Mouse (Mus musculus) left cerebral cortex, postnatal 4 days (tissue): ENCODE results near the gene Arhgap8. TPM values are rescaled to one million over a fixed set of nuclear protein-coding genes. Genes with fewer than 3 reads are reported as not detected.
A peak's percentile ranks its signal among the peaks of the same experiment; 100 is the strongest.
"Not testable (repeated sequence)": the region's sequence is repeated elsewhere in the genome, so short reads cannot be mapped to it uniquely, and the experiment has no call there.

ENCODE experiments used
- DNase-seq: peaks from one replicate; pipeline ENCODE4 v3.0.0-alpha.2; 2022
- intact Hi-C: fragments of 180-260 bp; cut with DNase I; formaldehyde crosslinking; loops from one replicate; pipeline ENCODE4 v1.15.1; 2025
- total RNA-seq, 2 experiments: library from RNA; stranded (reverse); gene quantifications; 2 replicates each; pipeline ENCODE4 v1.2.3; 2021

The Arhgap8 gene
- total RNA-seq, 2 experiments from 2014 or later: 0.26 to 0.56 TPM

DNA sequence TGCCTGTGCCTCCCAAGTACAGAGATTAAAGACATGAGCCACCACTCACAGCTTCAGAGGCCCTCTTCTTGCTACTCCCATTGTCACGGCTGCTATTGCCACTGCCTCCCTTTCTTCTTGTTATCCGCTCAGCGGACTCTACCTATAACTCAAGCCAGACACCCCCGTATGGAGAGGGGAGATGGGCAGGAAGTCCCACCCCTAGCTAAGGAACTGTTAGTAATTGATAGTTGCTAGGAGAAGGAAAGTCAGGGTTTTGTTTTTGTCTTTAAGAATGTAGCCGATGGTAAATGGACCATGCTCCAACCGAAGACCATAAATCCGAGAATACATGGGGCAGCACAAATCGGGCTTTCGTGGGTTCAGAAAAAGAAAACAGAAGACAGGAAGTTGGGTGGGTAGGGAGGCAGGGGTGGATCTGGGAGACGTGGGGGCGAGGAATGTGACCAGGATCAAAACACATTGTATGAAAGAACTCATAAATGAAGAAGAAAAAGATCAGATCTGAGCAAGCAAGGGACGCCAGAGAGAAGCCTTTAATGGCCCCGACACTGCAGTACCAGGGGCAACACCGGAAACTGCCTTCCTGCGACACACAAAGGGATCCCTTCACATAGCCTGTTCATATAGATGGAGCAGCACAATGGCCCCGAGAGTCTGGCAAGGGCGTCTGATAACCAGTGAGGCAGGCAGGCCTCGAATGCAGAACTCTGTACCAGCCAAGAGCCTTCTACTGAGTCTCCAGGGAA lies 12.0 kb downstream of the Arhgap8 start:
- intact Hi-C loops: no loop called here
- DNase-seq: no peak

DNA sequence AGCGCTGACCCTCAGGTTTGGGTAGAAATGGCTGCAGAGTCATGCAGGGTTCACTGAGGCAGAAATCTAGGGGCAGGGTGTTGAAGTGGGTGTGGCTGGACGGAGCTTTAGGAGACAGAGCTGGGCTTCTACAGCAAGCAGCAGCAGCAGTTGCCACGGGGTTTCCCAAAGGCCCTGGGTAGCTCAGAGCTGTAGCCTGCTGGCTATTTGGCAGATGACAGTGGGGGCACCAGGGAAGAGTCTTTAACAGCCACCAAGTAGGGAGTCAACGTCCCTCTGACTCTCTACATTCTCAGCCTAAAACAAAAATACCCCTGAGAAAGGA lies 12.5 kb downstream of the Arhgap8 start:
- intact Hi-C loops: no loop called here
- peak; percentile 32 for DNase-seq

DNA sequence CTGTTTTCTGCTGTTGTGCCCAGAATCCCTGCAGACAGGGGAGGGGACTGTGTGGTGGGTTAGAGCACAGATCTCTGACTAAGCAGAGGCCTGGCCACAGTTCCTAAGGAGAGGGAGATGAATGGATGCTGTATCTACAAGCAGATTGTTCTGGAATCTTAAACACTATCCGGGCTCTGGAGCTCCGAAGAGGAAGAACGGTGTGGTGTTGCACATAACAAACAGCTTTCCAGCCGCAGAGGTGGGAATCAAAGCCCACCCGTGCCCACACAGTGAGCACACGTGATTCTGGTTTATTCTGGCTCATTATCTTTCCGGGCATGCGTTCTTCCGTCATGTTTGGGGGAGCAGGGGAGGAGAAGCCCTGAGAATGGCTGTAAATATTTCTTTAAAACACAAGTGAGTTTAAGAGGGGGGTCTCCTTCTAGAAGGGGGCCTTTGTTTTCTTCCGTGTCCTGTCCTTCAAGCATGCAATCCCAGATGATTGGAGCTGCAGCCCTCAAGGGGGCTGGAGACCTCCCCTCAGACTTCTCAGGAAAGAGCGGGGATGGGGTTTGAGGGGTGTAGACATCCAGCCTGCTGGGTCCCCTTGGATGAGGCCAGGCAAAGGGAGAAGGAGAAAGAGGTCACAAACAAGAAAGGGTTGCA lies 16.6 kb downstream of the Arhgap8 start:
- DNase-seq: no peak
- intact Hi-C loops: no loop called here

DNA sequence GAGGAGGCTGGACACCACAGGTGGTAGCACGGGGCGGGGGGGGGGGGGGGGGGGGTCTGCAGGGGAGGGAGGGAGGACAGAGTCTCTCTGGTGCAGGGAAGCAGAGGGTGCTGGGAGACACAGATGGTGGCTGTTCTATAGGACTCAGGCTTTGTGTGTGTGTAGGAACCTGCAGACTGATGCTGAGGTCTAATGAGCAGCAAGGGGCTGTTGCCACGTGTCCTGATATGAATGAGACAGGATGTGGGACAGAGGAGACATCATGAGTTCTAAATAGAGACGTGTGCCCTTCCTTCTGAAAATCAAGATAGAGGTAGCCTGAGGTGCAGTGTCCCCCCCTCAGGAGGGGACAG lies 17.1 kb downstream of the Arhgap8 start:
- intact Hi-C loops: no loop called here
- DNase-seq: no peak

DNA sequence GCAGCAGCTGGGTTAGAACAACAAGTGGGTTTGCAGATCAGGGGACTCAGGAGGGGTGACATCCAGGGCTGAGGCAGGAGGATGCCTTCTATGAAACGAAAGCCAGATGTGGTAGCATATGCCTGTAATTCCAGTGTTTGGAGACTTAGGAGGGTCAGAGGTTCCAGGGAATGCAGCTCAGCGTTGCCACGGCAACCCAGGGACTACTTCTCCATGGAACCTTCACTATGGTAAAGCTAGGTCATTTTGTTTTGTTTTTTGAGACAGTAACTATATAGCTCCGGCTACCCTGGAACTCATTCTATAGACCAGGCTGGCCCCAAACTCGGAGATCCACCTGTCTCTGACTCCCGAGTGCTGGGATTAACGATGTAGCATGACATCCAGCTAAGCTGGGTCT lies 18.4 kb downstream of the Arhgap8 start:
- DNase-seq: no peak

DNA sequence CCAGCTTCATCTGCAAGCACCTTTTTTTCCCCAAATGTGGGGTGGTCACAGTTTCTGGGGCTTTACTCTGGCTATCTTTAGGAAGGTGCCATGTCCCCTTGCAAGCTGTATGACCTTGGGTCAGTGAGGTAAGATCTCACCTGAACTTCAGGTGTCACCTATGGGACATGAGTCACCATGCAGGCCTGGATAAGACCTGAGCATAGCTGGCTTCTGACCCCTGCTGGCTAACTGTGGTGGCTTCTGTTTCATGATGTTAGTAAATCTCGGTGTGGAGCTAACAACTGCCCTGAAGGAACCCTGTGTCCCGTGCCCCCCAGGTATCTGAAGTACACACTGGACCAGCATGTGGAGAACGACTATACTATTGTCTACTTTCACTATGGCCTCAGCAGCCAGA lies 21.7 kb downstream of the Arhgap8 start:
- DNase-seq: no peak
- intact Hi-C loops: no loop called here

More for the DNA sequence above, 18.4 kb downstream of the Arhgap8 start:
- intact Hi-C loops: no loop called here

DNA sequence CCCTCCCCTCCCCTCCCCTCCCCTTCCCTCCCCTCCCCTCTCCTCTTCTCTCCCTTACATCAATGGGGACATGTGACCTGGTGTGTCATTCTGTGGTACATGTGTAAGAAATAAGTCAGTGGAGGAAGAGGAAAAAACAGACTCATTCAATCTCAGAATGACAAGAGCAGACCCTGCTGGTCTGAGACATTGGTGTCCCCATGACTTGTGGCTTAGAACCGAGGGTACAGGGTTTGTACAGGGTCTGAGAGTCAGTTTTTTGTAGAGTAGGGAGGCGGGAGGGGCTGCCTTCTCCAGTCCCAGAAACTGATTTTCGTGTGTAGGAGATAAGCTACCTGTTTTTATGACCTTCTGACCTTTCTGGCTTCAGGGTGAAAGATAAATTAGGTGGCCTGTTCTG lies 23.5 kb downstream of the Arhgap8 start:
- DNase-seq: no peak
- intact Hi-C loops: no loop called here

DNA sequence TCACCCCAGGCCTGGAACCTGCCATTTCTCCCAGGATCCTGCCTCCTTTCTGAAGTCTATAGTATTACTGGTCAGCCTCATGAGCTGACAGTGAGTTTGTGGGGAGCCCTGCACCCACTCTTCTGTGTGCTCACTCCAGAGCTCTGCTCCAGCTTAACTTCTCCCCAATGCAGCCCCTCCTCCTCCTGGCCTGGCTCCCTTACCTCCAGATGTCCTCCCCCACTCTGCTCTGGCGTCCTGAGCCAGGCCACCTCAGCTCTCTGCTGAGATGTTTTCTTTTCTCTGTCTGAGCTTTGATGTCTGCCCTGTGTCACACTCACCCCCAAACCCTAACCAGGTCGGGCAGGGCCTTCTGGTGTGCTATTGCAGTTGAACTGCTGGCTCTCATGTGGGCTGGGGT lies 24.5 kb downstream of the Arhgap8 start:
- intact Hi-C loops: no loop called here
- DNase-seq: no peak

DNA sequence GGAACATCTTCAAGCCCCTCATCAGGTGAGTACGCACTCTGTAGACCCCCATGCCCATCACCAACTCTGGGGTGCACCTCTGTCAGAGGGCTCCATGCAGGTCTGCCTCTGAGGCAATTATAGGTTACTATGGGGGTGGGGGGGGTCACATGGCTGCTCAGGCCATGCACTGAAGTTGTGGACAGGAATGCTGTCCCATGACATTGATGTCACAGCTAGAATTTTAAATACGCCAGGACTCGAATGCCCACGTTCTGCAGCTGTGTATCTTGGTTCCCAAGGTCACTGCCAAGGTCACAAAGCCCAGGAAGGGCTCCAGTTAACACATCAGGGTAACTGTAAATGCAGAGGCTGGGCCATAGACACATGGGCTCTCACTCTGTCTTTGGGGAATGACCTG lies 26.0 kb downstream of the Arhgap8 start:
- no peak for DNase-seq
- intact Hi-C loops: no loop called here

DNA sequence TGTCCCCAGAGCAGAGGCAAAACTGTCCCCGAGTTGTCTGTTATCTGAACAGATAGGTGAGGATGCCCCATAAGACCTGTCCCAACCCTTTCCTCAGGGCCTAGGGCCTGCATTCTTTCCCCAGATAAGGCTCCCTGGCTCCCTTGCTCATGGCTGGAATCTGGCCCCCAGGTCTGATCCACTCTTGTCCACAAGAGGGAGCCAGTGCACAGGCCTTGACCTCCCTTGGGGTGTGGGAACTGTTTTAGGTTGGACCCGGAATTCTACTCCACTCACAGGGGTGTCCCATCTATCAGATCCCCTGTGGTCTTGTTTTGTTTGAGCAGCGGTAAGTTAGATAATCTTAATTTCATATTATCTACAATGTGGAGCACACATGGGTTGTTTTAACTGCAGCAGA lies 35.1 kb downstream of the Arhgap8 start:
- intact Hi-C loops: loop anchor here (5.0 kb wide), 1 partner anchor 167 kb away; the partner anchor contains the start of genes Gm29666 and Nup50

DNA sequence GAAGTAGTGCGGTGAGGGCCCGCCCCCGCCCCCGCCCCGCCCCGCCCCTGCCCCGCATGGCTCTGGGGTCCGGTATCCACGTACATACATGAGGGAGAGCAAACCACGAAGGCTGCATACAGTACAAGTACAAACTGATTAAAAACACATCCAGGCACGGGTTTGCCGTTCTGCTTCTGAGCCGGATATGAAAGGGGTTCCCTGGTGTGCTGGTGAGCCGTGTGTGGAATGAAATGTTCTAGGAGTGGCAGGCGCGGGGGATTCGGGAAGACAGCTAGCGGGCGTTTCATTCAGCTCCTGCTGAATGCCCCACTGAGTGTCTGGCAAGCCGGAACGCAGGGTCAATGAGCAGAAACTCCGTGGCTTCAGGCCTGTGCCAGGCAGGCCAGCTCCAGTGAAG lies 36.6 kb downstream of the Arhgap8 start:
- DNase-seq: peak; percentile 69
- intact Hi-C loops: loop anchor here (5.0 kb wide), 1 partner anchor 166 kb away; the partner anchor contains the start of genes Gm29666 and Nup50

More for the DNA sequence above, 35.1 kb downstream of the Arhgap8 start:
- DNase-seq: peak; percentile 77

DNA sequence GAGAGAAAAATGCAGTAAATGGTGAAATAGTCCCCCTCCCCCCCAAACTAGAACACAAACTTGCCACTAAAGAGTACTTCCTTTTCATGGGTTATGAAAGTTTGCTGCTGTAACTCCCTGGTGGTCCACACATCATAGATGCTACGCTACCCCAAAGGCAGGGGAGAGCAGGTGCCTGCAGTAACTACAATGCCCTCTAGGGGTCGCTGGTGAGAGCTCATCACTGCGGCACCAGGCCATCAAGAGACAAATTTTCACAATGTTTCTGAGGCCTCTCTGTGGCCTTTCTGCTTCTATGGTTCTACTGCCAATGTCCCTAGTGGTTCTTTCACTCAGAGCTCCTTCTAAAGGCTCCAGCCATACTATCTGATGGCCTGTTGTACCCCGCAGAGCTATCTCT lies 38.6 kb downstream of the Arhgap8 start:
- DNase-seq: peak; percentile 73
- intact Hi-C loops: loop anchor here (5.0 kb wide), 1 partner anchor 164 kb away; the partner anchor contains the start of genes Gm29666 and Nup50

DNA sequence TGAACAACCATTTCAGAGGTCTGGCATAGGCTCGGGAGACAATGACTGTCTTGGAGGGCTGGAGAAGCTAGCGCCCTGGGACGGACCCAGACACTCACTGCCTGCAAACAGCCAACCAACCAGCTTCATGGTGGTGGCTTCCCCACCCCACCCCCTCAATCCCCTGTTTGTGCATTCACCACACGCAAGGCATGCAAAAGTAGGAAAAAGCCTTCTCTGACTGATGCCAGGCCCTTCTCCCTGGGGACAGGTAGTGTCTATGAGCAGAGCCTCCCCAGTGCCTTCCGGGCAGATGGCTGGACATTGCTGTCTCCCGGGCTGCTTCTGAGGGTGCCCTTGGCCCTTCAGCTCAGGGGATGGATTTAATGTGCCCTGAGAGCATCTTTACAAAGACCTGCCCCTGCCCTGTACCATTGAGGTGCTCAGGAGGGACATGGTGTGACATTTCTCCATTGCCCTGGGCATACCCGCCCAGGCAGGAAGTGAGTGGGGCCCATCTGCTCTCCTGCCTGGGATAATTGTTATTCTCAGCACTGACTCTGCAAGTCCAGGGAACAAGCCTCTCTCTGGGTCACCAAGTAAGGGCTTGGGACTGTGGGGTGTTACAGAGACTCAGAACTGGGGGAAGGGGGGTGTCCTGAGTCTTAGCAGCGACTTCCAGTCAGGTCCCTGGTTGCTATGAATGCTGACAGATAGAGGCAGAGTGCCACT lies 43.0 kb downstream of the Arhgap8 start:
- DNase-seq: peak; percentile 60
- intact Hi-C loops: no loop called here

DNA sequence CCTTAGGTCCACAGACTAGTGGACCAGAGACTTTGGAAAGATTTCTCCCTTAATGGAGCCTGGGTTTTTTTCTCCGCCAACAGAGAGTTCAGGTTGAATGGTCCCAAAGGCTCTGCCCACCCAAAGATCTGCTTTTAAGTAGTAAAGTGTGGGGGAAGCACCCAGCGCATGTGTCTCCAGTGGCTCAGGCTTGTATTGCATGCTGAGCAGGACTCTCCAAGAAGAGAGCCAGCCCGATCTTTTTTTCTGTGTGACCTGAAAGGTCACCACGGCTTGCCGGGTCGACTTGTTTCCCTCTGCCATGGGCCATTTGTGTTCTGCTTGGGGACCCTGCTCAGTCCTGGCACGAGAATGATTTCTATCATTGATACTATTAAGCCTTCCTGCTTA lies 43.6 kb downstream of the Arhgap8 start:
- no peak for DNase-seq
- intact Hi-C loops: no loop called here

DNA sequence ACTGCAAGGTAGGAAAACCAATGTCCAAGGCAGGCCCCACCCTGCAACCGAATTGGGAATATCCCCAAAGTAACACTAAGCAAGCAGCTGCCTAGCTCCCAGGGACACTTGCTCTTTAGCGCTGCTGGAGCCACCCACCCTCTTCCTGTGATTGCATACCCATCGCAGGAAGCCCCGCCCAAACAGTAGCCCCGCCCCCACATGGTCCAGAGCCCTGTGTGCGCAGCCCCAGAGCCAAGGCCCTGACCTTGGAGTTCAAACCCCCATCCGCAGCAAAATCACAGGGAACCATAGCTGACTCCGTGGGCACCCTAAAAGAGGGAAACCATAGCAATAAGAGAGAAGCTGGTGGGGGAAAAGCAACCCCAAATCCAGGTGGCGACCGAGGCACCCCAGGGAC lies 46.8 kb downstream of the Arhgap8 start:
- intact Hi-C loops: no loop called here
- no peak for DNase-seq

DNA sequence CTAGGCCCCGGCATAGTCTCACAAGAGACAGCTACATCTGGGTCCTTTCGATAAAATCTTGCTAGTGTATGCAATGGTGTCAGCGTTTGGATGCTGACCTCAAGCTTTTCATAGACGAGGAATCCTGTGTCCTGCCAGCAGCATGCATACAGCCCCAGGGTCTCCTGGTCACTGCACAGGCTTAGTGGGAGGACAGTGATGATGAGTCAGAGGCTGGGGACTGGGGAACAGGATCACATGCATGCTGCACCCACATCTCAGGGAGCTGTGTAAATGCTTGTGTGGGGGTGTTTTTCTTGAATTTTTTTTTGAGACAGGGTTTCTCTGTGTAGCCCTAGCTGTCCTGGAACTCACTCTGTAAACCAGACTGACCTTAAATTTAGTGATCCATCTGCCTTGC lies 48.7 kb downstream of the Arhgap8 start:
- intact Hi-C loops, DNase-seq: not testable (repeated sequence)

DNA sequence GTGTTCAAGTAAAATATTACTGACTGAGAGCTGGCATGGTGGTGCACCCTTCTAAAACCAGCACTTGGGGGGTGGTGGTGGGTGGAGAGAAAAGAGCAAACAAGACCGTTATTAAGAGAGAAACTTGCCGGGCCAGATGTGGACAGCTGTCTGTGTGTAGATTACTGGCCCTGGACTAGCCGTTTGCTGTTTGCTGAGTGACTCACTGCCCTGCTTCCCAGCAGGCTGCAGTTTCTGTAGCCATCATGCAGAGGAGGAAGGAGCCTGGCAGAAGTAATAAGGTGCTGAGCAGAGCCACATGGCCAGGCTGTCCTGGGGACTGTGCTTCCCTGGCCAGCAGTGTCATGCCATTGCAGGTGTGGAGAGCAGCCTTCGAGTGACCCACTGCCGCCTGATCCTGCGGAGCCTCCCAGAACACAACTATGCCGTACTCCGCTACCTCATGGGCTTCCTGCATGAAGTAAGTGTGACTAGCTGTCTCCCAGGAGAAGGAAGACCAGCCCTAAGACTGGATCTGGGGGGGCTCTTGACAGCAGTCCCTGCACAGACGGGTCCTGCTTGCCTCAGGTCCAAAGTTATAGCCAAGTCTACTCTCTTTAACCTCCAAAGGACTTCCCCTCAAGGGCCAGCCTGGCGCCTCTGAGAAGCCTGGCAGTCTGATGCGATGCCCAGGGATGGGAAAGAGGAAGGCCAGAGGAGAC lies 49.9 kb downstream of the Arhgap8 start:
- intact Hi-C loops: no loop called here
- no peak for DNase-seq

DNA sequence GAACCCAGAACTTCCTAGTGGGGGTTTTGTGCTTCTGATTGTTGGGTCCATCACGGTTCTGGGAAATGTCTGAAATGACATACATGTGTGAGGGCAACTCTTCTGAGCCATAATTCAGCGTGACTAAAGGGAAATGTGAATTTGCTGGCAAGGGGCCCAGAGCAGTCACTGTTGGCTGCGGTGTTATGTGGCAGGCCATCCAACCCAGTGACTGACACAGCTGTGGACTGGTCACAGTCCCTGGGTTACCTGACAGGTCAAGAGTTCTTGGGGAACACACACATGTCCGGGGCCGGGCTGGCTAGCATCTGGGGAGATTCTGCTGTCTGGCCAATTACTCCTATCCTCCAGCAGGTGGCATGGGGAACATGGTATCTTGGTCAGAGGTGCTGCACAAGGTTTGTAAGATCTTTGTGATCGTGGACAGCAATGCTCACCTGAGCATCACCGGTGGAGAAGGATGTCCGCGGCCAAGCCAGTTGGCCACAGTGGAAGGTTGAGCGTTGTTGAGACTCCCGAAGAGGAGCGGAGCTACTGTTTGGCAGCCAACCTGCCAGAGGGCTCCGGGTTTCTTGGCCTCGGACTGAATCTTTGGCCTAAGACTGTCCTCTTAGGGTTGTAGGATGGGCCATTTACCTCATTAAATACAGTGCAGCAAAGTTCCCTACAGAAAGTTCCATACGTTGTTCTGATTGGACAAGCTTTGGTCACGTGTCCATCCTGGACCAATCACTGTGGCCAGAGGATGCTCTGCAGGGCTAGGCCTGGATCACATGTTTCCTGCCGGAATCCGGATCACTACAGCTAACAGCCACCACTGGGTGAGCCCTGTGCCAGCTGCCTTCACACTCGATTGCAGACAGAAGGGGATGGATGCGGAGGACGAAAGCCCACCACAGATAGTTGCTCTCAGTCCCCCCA lies 52.6 kb downstream of the Arhgap8 start:
- intact Hi-C loops: no loop called here
- peak; percentile 50 for DNase-seq

DNA sequence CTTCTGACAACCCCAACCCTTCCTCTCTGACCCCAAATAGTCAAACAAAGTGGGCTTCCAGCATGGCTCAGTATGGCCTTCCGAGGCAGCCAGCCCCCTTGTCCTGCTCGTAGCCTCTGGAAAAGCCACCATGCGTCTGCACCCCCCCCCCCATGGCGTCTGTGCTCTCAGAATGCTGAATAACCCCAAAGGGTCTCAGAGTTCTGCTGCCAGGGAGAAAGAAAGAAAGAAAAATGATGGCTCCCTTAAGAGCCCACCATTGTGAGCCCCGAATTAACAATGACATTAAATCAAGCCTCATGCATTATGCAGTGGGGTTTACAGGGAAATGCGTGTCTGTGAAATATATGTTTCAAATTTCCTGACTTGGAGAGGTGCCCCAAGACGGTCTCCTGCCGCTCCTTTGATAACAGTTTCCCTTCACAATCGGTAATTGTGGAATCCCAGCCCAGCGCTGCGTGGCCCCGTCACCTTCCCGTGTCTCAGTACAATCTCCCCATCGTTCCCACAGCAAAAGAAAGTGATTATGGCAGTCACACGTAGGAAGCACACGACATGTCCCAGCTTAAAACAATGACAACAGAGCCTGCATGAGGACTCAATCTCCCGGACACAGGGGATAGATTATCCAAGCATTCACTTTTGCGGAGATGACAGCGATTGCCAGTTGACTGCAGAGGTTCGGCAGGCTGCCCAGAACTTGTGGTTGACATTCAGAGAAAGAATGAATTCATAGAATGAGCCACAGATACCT lies 55.7 kb downstream of the Arhgap8 start:
- peak; percentile 72 for DNase-seq
- intact Hi-C loops: no loop called here
